Mouse (Mus musculus): ENCODE measurements around the gene Telo2. TPM values are rescaled to one million over a fixed set of nuclear protein-coding genes. Genes with fewer than 3 reads are reported as not detected.

Telo2 gene
- polyA plus RNA-seq (2015; fragmentation: Nextera tagmentation; extraction: Ambion mirVana), result 32.1 and 32.3 TPM in 2 replicates

DNA sequence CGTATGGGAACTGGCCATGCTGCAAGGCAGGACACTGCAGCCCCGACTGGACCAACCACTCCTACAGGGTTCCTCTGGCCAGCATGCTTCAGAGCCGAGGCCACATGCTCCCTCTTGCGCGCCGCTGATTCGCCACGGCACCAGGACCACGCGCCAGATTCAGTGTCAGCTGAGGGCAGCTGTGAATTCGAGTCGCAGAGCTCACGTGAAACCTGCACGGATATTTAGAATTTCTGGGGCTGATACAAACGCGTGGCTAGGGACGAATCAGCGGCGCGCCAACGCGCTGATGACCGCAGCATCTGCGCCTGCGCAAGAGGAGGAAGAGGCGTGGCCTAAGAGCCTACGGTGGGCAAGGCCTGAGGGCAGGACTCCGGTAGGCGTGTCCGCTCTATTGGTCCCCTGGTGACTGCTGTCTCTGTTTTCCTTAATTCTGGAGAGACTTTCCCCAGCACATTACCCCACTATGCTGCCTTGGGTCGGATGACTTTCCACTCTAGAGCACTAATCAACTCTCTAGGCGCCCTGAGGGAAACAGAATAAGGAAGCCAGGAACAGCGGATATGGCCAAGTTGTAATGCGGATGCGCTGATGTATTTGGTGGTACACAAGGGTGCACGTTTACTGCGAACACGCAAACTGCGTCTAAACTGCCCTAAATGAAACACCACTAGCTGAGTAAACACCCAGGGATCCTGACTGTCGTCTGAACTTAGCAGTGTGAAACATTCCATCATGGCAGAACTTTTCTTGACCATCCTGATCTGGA, at the start of gene Telo2:
Telo2 (minus strand) TSS at position 304 of the 769 bp plus-strand sequence.
- H3K27ac ChIP-seq (ENCODE audit: low read length), result peak within 1 kb of the TSS; percentile 87
- no peaks in the 10 kb centered on the region for H3K36me3 ChIP-seq (ENCODE audit: control insufficient read depth, insufficient read depth, low read length)
- no peaks in the 10 kb centered on the region for H3K27me3 ChIP-seq (replicated peaks; ENCODE audit: control insufficient read depth, insufficient read depth, low read length)
- peak within 1 kb of the TSS; percentile 72 for H3K4me3 ChIP-seq (ENCODE audit: low read length)
- WGBS, result 5% methylated on average over 40 of the region's 40 CpGs
- ATAC-seq, result peak; percentile 96
- H3K9me3 ChIP-seq (ENCODE audit: control insufficient read depth, low read length), result no peaks in the 10 kb centered on the region
- H3K4me1 ChIP-seq (ENCODE audit: control insufficient read depth, insufficient read depth, low read length), result peaks cover 7% of the 10 kb centered on the region
- H3K9ac ChIP-seq (ENCODE audit: low read depth, low read length), result peak within 1 kb of the TSS; percentile 82
- H3K4me2 ChIP-seq (ENCODE audit: low read depth, low read length), result peak within 1 kb of the TSS; percentile 99

DNA sequence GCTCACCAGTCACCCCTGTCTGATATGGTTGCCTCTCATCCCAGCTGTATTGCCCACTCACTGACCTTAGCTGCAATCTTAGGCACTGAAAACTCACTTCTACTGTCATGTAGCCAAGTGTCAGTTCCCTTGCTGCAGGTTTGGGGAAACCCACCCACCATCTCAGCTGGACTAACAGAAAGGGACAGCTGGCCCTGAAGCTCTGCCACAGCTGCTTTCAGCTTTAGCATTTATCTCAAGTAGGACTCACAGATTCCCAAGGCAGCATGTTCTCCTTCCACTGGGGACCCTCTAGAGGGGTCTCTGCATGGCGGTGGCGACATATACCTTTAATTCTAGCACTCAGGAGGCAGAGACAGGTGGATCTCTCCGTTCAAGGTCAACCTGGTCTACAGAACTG, 49.0 kb upstream of the Telo2 start:
- Histone ChIP-seq H3K4me1 (ENCODE audit: control insufficient read depth, insufficient read depth, low read length) (peaks cover 9% of the 10 kb centered on the region; the same call in 1 of the 2 replicates), H3K4me2 (ENCODE audit: low read depth, low read length) (no peak overlapping the region), H3K27ac (ENCODE audit: low read length) (no peak overlapping the region), H3K9me3 (ENCODE audit: control insufficient read depth, low read length) (no peaks in the 10 kb centered on the region), H3K9ac (ENCODE audit: low read depth, low read length) (no peak overlapping the region), H3K36me3 (ENCODE audit: control insufficient read depth, insufficient read depth, low read length) (peaks cover 5% of the 10 kb centered on the region), H3K4me3 (ENCODE audit: low read length) (no peak overlapping the region), H3K27me3 (replicated peaks; ENCODE audit: control insufficient read depth, insufficient read depth, low read length) (no peaks in the 10 kb centered on the region)
- 83% methylated on average over 3 of the region's 3 CpGs for WGBS
- ATAC-seq, result no peak

DNA sequence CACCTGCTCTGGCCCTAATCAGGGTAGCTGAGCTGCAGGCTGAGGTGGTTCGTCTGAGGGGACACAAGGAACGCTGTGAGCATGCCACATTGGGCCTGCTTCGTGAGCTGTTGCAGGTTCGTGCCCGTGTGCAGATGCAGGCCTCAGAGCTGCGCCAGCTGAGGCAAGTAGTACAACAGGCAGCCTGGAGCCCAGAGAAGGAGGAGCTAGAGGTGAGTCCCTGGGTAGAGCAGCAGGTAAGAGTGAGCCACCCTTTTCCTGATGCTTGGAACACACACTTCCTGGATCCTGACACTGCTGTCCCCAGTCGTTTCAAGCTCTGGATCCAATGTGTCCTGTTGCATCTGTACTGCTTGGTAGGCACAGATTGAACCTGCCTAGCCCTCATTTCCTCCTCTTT, 47.6 kb upstream of the Telo2 start:
- no peak overlapping the region for H3K4me2 ChIP-seq (ENCODE audit: low read depth, low read length)
- no peak overlapping the region for H3K4me3 ChIP-seq (ENCODE audit: low read length)

DNA sequence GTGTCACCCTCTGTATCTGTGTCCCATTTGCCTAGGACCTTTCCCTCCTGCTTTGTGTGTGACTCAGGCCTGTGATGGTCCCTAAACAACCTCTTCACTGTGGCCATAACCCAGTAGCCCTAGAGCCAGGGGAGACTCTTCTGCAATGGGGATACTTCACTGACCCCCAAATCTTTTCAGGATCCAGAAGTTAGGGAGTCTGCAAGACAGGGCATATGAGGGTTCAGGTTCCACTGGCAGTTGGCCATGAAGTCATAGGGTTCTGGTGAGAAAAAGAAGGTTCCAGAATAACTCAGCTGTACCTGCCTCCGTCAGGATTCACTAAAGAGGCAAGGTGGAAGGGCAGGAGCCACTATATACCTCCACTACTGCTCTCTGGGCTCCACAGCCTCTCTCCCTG, 46.4 kb upstream of the Telo2 start, which contains the start of gene Ccdc154:
Ccdc154 (plus strand) TSS at position 301 of the 400 bp plus-strand sequence.
- Histone ChIP-seq H3K27ac (ENCODE audit: low read length) (no peak within 1 kb of the TSS), H3K4me2 (ENCODE audit: low read depth, low read length) (no peak within 1 kb of the TSS), H3K4me3 (ENCODE audit: low read length) (no peak within 1 kb of the TSS), H3K4me1 (ENCODE audit: control insufficient read depth, insufficient read depth, low read length) (peaks cover 9% of the 10 kb centered on the region; the same call in 1 of the 2 replicates), H3K27me3 (replicated peaks; ENCODE audit: control insufficient read depth, insufficient read depth, low read length) (no peaks in the 10 kb centered on the region), H3K36me3 (ENCODE audit: control insufficient read depth, insufficient read depth, low read length) (peaks cover 5% of the 10 kb centered on the region), H3K9me3 (ENCODE audit: control insufficient read depth, low read length) (no peaks in the 10 kb centered on the region), H3K9ac (ENCODE audit: low read depth, low read length) (no peak within 1 kb of the TSS)
- no peak for ATAC-seq
- WGBS, result 92% methylated on average over 1 of the region's 1 CpGs

More for the DNA sequence above, 47.6 kb upstream of the Telo2 start:
- Histone ChIP-seq H3K27ac (ENCODE audit: low read length) (no peak overlapping the region), H3K9me3 (ENCODE audit: control insufficient read depth, low read length) (no peaks in the 10 kb centered on the region), H3K27me3 (replicated peaks; ENCODE audit: control insufficient read depth, insufficient read depth, low read length) (no peaks in the 10 kb centered on the region), H3K4me1 (ENCODE audit: control insufficient read depth, insufficient read depth, low read length) (peaks cover 9% of the 10 kb centered on the region; the same call in 1 of the 2 replicates), H3K36me3 (ENCODE audit: control insufficient read depth, insufficient read depth, low read length) (peaks cover 5% of the 10 kb centered on the region), H3K9ac (ENCODE audit: low read depth, low read length) (no peak overlapping the region)
- WGBS, result 71% methylated on average over 7 of the region's 7 CpGs
- ATAC-seq, result no peak; the same call in 1 of the 2 replicates

DNA sequence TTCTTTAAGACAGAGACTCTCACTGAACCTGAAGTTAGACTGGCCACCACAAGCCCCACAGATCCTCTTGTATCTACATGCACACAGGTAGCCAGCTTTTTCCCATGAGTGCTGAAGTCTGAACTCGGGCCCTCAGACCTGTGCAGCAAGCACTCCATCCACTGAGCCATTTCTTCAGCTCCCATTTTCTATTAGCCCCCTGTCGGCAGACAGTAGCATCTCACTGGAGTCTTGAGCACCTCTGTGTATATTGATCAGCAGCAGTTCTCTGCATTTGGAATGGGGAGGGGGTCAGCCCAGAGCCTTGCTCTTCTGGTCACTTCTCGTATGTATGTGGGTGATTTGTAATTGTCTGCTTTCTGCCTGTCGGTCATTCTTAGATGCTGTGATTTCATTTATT, 24.2 kb upstream of the Telo2 start:
- no peak for ATAC-seq
- H3K4me3 ChIP-seq (ENCODE audit: low read length), result no peak overlapping the region
- no peaks in the 10 kb centered on the region for H3K4me1 ChIP-seq (ENCODE audit: control insufficient read depth, insufficient read depth, low read length)
- 57% methylated on average over 4 of the region's 4 CpGs for WGBS
- H3K36me3 ChIP-seq (ENCODE audit: control insufficient read depth, insufficient read depth, low read length), result no peaks in the 10 kb centered on the region; the same call in 1 of the 2 replicates
- H3K27me3 ChIP-seq (replicated peaks; ENCODE audit: control insufficient read depth, insufficient read depth, low read length), result no peaks in the 10 kb centered on the region
- H3K4me2 ChIP-seq (ENCODE audit: low read depth, low read length), result no peak overlapping the region
- H3K9ac ChIP-seq (ENCODE audit: low read depth, low read length), result no peak overlapping the region
- H3K9me3 ChIP-seq (ENCODE audit: control insufficient read depth, low read length), result no peaks in the 10 kb centered on the region
- no peak overlapping the region for H3K27ac ChIP-seq (ENCODE audit: low read length)

DNA sequence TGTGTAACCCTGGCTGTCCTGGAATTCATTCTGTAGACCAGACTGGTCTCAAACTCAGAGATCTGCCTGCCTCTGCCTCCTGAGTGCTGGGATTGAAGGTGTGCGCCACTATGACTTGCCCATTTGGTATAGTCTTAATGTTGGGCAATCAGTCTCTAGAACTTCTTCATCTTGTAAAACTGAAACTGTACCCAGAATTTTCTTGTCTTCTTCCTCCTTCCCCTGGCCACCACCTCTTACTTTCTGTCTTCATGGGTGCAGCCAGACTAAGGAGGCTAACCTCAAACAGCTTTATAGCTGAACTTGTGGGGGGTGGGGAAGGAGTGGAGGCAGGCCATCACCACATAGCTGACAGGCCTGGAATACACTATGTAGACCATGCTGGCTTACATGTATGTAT, 23.0 kb upstream of the Telo2 start:
- no peaks in the 10 kb centered on the region for H3K9me3 ChIP-seq (ENCODE audit: control insufficient read depth, low read length)
- H3K9ac ChIP-seq (ENCODE audit: low read depth, low read length), result no peak overlapping the region
- H3K4me3 ChIP-seq (ENCODE audit: low read length), result no peak overlapping the region
- no peak for ATAC-seq
- 96% methylated on average over 1 of the region's 1 CpGs for WGBS
- no peaks in the 10 kb centered on the region; the same call in 1 of the 2 replicates for H3K36me3 ChIP-seq (ENCODE audit: control insufficient read depth, insufficient read depth, low read length)
- H3K4me1 ChIP-seq (ENCODE audit: control insufficient read depth, insufficient read depth, low read length), result peaks cover 10% of the 10 kb centered on the region
- no peak overlapping the region for H3K4me2 ChIP-seq (ENCODE audit: low read depth, low read length)
- no peaks in the 10 kb centered on the region for H3K27me3 ChIP-seq (replicated peaks; ENCODE audit: control insufficient read depth, insufficient read depth, low read length)
- H3K27ac ChIP-seq (ENCODE audit: low read length), result no peak overlapping the region

DNA sequence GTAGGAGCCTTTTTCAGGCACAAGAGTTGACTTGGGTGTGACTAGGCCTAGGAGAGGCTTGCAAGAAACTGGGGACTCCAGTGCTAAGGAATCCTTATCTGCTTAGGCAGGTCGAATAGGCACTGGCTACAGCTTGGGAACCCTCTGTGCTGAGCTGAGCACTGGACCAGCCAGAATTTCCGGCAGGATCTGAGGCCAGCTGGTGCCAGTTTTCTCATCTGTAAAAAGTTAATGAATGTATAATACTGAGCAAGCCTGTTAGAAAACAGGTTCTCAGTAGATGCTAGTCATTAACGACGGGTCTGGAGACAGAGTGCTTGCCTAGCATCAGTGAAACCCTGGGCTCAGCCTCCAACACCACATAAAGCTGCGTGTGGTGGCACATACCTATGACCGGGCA, 19.9 kb upstream of the Telo2 start:
- no peak overlapping the region for H3K27ac ChIP-seq (ENCODE audit: low read length)
- H3K27me3 ChIP-seq (replicated peaks; ENCODE audit: control insufficient read depth, insufficient read depth, low read length), result no peaks in the 10 kb centered on the region
- no peaks in the 10 kb centered on the region for H3K9me3 ChIP-seq (ENCODE audit: control insufficient read depth, low read length)
- peaks cover 11% of the 10 kb centered on the region for H3K4me1 ChIP-seq (ENCODE audit: control insufficient read depth, insufficient read depth, low read length)
- H3K4me2 ChIP-seq (ENCODE audit: low read depth, low read length), result no peak overlapping the region
- no peak for ATAC-seq
- no peak overlapping the region for H3K4me3 ChIP-seq (ENCODE audit: low read length)
- no peaks in the 10 kb centered on the region; the same call in 1 of the 2 replicates for H3K36me3 ChIP-seq (ENCODE audit: control insufficient read depth, insufficient read depth, low read length)
- H3K9ac ChIP-seq (ENCODE audit: low read depth, low read length), result no peak overlapping the region
- 88% methylated on average over 6 of the region's 6 CpGs for WGBS

DNA sequence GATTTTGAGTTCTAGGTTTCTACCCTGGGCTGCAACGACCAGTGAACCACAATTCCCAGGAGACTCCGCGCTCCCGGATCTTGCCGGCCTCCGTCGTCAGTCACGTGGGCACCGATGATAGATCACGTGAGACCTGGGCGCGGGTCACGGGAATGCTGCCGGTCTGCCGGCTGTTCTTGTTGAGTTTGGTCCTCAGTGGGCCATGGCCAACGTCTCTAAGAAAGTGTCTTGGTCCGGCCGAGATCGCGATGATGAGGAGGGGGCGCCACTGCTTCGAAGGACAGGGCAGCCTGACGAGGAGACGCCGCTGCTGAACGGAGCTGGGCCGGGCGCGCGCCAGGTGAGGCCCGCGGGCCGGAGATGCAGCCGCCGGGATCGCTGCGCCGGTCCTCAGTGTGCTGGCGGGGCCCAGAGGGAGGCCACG, 17.5 kb upstream of the Telo2 start, which contains the start of gene Clcn7:
Clcn7 (plus strand) TSS at position 117 of the 424 bp plus-strand sequence.
- H3K36me3 ChIP-seq (ENCODE audit: control insufficient read depth, insufficient read depth, low read length), result no peaks in the 10 kb centered on the region
- H3K27me3 ChIP-seq (replicated peaks; ENCODE audit: control insufficient read depth, insufficient read depth, low read length), result no peaks in the 10 kb centered on the region
- peak within 1 kb of the TSS; percentile 92 for H3K4me3 ChIP-seq (ENCODE audit: low read length)
- peak; percentile 97 for ATAC-seq
- H3K27ac ChIP-seq (ENCODE audit: low read length), result no peak within 1 kb of the TSS
- peak within 1 kb of the TSS; percentile 77 for H3K4me2 ChIP-seq (ENCODE audit: low read depth, low read length)
- peak within 1 kb of the TSS; percentile 85 for H3K9ac ChIP-seq (ENCODE audit: low read depth, low read length)
- WGBS, result under 1% methylated on average over 40 of the region's 40 CpGs
- no peaks in the 10 kb centered on the region for H3K9me3 ChIP-seq (ENCODE audit: control insufficient read depth, low read length)
- peaks cover 11% of the 10 kb centered on the region for H3K4me1 ChIP-seq (ENCODE audit: control insufficient read depth, insufficient read depth, low read length)

DNA sequence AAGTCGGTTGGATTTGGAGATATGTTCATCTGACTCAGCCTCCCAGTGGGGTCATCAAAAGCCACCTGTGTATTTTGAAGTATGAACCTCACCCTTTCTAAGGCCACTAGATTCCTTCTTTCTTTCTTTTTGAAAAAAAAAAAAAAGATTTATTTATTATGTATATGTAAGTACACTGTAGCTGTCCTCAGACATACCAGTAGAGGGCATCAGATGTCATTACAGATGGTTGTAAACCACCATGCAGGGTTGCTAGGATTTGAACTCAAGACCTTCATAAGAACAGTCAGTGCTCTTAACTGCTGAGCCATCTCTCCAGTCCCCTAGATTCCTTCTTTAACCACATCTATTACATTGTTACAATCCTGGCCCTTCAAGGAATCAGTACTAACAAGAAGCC, 14.3 kb upstream of the Telo2 start:
- no peak overlapping the region for H3K9ac ChIP-seq (ENCODE audit: low read depth, low read length)
- no peaks in the 10 kb centered on the region for H3K36me3 ChIP-seq (ENCODE audit: control insufficient read depth, insufficient read depth, low read length)
- H3K4me3 ChIP-seq (ENCODE audit: low read length), result no peak overlapping the region
- 85% methylated on average over 1 of the region's 1 CpGs for WGBS
- H3K4me1 ChIP-seq (ENCODE audit: control insufficient read depth, insufficient read depth, low read length), result peaks cover 11% of the 10 kb centered on the region
- H3K27ac ChIP-seq (ENCODE audit: low read length), result no peak overlapping the region
- no peaks in the 10 kb centered on the region for H3K9me3 ChIP-seq (ENCODE audit: control insufficient read depth, low read length)
- ATAC-seq, result no peak
- H3K27me3 ChIP-seq (replicated peaks; ENCODE audit: control insufficient read depth, insufficient read depth, low read length), result no peaks in the 10 kb centered on the region
- H3K4me2 ChIP-seq (ENCODE audit: low read depth, low read length), result no peak overlapping the region
